Mouse (Mus musculus) left cerebral cortex, adult 11 months (tissue): Measurements from ENCODE around the gene Plk1.

Source experiments
- DNase-seq: peaks from one replicate; pipeline ENCODE4 v3.0.0; 2022; ENCODE audit warnings: low spot score

Gene Plk1

GRCm38 (mm10) chr7:122158915-122159902 lies at the start of gene Plk1:
Gene Plk1, plus strand, starts transcription at chr7:122159439.
- DNase-seq: peak; percentile 58

- no peak for DNase-seq
Measured at GRCm38 (mm10) chr7:122123518-122123917, 35.7 kb upstream of the Plk1 start.

- DNase-seq: no peak
Measured at GRCm38 (mm10) chr7:122125636-122126035, 33.6 kb upstream of the Plk1 start.

GRCm38 (mm10) chr7:122126946-122127345 lies 32.3 kb upstream of the Plk1 start:
- DNase-seq: no peak

- no peak for DNase-seq
Measured at GRCm38 (mm10) chr7:122131834-122132233, 27.4 kb upstream of the Plk1 start.

- DNase-seq: peak; percentile 95
Measured at GRCm38 (mm10) chr7:122132497-122133337, 26.5 kb upstream of the Plk1 start, which contains the start of the genes Palb2 and Dctn5. Gene Palb2, minus strand, starts transcription at chr7:122132985. Gene Dctn5, plus strand, starts transcription at chr7:122133041.

GRCm38 (mm10) chr7:122133338-122133625 lies 26.0 kb upstream of the Plk1 start:
- DNase-seq: no peak

- DNase-seq: no peak
Measured at GRCm38 (mm10) chr7:122135070-122135469, 24.2 kb upstream of the Plk1 start.

- no peak for DNase-seq
Measured at GRCm38 (mm10) chr7:122137071-122137470, 22.2 kb upstream of the Plk1 start.

- no peak for DNase-seq
Measured at GRCm38 (mm10) chr7:122138190-122138589, 21.0 kb upstream of the Plk1 start.

GRCm38 (mm10) chr7:122140991-122141390 lies 18.2 kb upstream of the Plk1 start:
- DNase-seq: no peak

- no peak for DNase-seq
Measured at GRCm38 (mm10) chr7:122152473-122152872, 6.8 kb upstream of the Plk1 start.

- DNase-seq: no peak
Measured at GRCm38 (mm10) chr7:122158488-122158887, 751 bp upstream of the Plk1 start.

- no peak for DNase-seq
Measured at GRCm38 (mm10) chr7:122160037-122160436, 798 bp downstream of the Plk1 start.

- DNase-seq: no peak
Measured at GRCm38 (mm10) chr7:122163766-122164165, 4.5 kb downstream of the Plk1 start.

- no peak for DNase-seq
Measured at GRCm38 (mm10) chr7:122167203-122167602, 8.0 kb downstream of the Plk1 start.

GRCm38 (mm10) chr7:122170705-122171104 lies 11.5 kb downstream of the Plk1 start:
- no peak for DNase-seq

GRCm38 (mm10) chr7:122171613-122172012 lies 12.4 kb downstream of the Plk1 start:
- DNase-seq: no peak

- DNase-seq: no peak
Measured at GRCm38 (mm10) chr7:122180720-122181119, 21.5 kb downstream of the Plk1 start.

GRCm38 (mm10) chr7:122184569-122184968 lies 25.3 kb downstream of the Plk1 start:
- no peak for DNase-seq

GRCm38 (mm10) chr7:122186043-122186442 lies 26.8 kb downstream of the Plk1 start, which contains the start of gene Ern2:
Gene Ern2, minus strand, starts transcription at chr7:122186207.
- no peak for DNase-seq

- DNase-seq: no peak
Measured at GRCm38 (mm10) chr7:122189484-122189883, 30.2 kb downstream of the Plk1 start.

GRCm38 (mm10) chr7:122191097-122191496 lies 31.9 kb downstream of the Plk1 start:
- no peak for DNase-seq
